Mouse (Mus musculus) liver, embryonic 16.5 days (tissue): ENCODE data around the gene Rad54l. TPM values are rescaled to one million over a fixed set of nuclear protein-coding genes. Genes with fewer than 3 reads are reported as not detected.

Source experiments
- ATAC-seq: fragments of 200-750 bp; cut with Nextera tagmentation; 2 replicates; pipeline ENCODE4 v1.8.0; 2017; ENCODE audit warnings: low read depth, mild to moderate bottlenecking, moderate number of reproducible peaks, moderate library complexity
- H3K27ac ChIP-seq: fragments of 300-500 bp; sonication (generic); 2 replicates; pipeline ENCODE4 v1.5.1; 2014; ENCODE audit warnings: mild to moderate bottlenecking, low read length
- H3K27me3 ChIP-seq: fragments of 300-500 bp; sonication (generic); 2 replicates; pipeline ENCODE4 v1.6.1; 2014; ENCODE audit warnings: low read depth, low read length, mixed read lengths; ENCODE audit not compliant: control insufficient read depth, insufficient read depth
- H3K36me3 ChIP-seq: fragments of 300-500 bp; sonication (generic); 2 replicates; pipeline ENCODE4 v1.6.1; 2014; ENCODE audit warnings: mild to moderate bottlenecking; ENCODE audit not compliant: control insufficient read depth, insufficient read depth
- H3K4me1 ChIP-seq: fragments of 300-500 bp; sonication (generic); 2 replicates; pipeline ENCODE4 v1.6.1; 2014; ENCODE audit warnings: low read depth, low read length, mixed read lengths; ENCODE audit not compliant: control insufficient read depth
- H3K4me2 ChIP-seq: fragments of 300-500 bp; sonication (generic); 2 replicates; pipeline ENCODE4 v1.6.1; 2014; ENCODE audit warnings: low read depth, low read length, mixed read lengths
- H3K4me3 ChIP-seq: fragments of 300-500 bp; sonication (generic); 2 replicates; pipeline ENCODE4 v1.5.1; 2014; ENCODE audit warnings: low read depth, mild to moderate bottlenecking, low read length
- H3K9ac ChIP-seq: fragments of 300-500 bp; sonication (generic); 2 replicates; pipeline ENCODE4 v1.6.1; 2014; ENCODE audit warnings: low read depth, low read length
- H3K9me3 ChIP-seq: fragments of 300-500 bp; sonication (generic); replicated peaks from 2 replicates; pipeline ENCODE4 v1.6.1; 2016; ENCODE audit warnings: low read length; ENCODE audit not compliant: control insufficient read depth
- WGBS: fragments of 180-500 bp; shearing (Covaris S2); extraction: QIAGEN DNeasy Blood & Tissue Kit; methylation state at CpG from one replicate; pipeline ENCODE4 v1.1.7; 2014; ENCODE audit not compliant: insufficient replicate concordance; 5-methylcytosine and 5-hydroxymethylcytosine counted together
- polyA plus RNA-seq: library from polyadenylated mRNA; unstranded; fragments of >200 nt; fragmentation: Nextera tagmentation; extraction: Ambion mirVana; gene quantifications from 2 replicates; pipeline ENCODE4 v1.2.1, GENCODE M21; 2015

The Rad54l gene
- polyA plus RNA-seq, 1 experiment from 2014 or later = 23.7 TPM

GRCm38 (mm10) chr4:116143891-116144717, 20.6 kb upstream of the Rad54l start:
- H3K27ac ChIP-seq = no peak overlapping the region
- H3K9ac ChIP-seq = peak overlapping the region; percentile 55; the same call in 1 of the 2 replicates
- H3K4me2 ChIP-seq = peak overlapping the region; percentile 67
- H3K4me1 ChIP-seq = peaks cover 3% of the 10 kb centered on the region; the same call in 1 of the 2 replicates
- H3K4me3 ChIP-seq = peak overlapping the region; percentile 55
- peak; percentile 47; the same call in 1 of the 2 replicates for ATAC-seq
- H3K36me3 ChIP-seq = no peaks in the 10 kb centered on the region
- WGBS = 1% methylated on average over 47 of the region's 47 CpGs
- peaks cover 32% of the 10 kb centered on the region for H3K27me3 ChIP-seq
- H3K9me3 ChIP-seq = no peaks in the 10 kb centered on the region; the same call in 1 of the 2 replicates

GRCm38 (mm10) chr4:116143317-116143811, 19.9 kb upstream of the Rad54l start:
- WGBS = 14% methylated on average over 7 of the region's 7 CpGs
- Histone ChIP-seq H3K4me1 (peaks cover 3% of the 10 kb centered on the region; the same call in 1 of the 2 replicates), H3K4me3 (no peak overlapping the region), H3K36me3 (no peaks in the 10 kb centered on the region), H3K27me3 (peaks cover 32% of the 10 kb centered on the region), H3K4me2 (peak overlapping the region; percentile 67; the same call in 1 of the 2 replicates), H3K9ac (no peak overlapping the region), H3K27ac (no peak overlapping the region), H3K9me3 (no peaks in the 10 kb centered on the region; the same call in 1 of the 2 replicates)
- ATAC-seq = no peak

- H3K4me2 ChIP-seq = no peak overlapping the region
- peaks cover 3% of the 10 kb centered on the region; the same call in 1 of the 2 replicates for H3K4me1 ChIP-seq
- H3K27me3 ChIP-seq = peaks cover 32% of the 10 kb centered on the region
- H3K4me3 ChIP-seq = no peak overlapping the region
- no peaks in the 10 kb centered on the region for H3K36me3 ChIP-seq
- no peak overlapping the region for H3K27ac ChIP-seq
- WGBS = 67% methylated on average over 7 of the region's 7 CpGs
- no peak overlapping the region for H3K9ac ChIP-seq
- ATAC-seq = no peak
- no peaks in the 10 kb centered on the region; the same call in 1 of the 2 replicates for H3K9me3 ChIP-seq
These were observed 18.8 kb upstream of the Rad54l start for GRCm38 (mm10) chr4:116142269-116142668.

- no peak overlapping the region for H3K27ac ChIP-seq
- no peak for ATAC-seq
- H3K4me3 ChIP-seq = no peak overlapping the region
- H3K9me3 ChIP-seq = no peaks in the 10 kb centered on the region
- H3K9ac ChIP-seq = no peak overlapping the region
- H3K4me2 ChIP-seq = no peak overlapping the region
- H3K36me3 ChIP-seq = no peaks in the 10 kb centered on the region
- peaks cover 3% of the 10 kb centered on the region; the same call in 1 of the 2 replicates for H3K4me1 ChIP-seq
- H3K27me3 ChIP-seq = peaks cover 32% of the 10 kb centered on the region
- 52% methylated on average over 1 of the region's 1 CpGs for WGBS
These were observed 18.2 kb upstream of the Rad54l start for GRCm38 (mm10) chr4:116141736-116142135.

- Histone ChIP-seq H3K4me2 (no peak overlapping the region), H3K9ac (no peak overlapping the region), H3K36me3 (no peaks in the 10 kb centered on the region), H3K27ac (no peak overlapping the region), H3K4me1 (peaks cover 3% of the 10 kb centered on the region; the same call in 1 of the 2 replicates), H3K9me3 (no peaks in the 10 kb centered on the region), H3K4me3 (no peak overlapping the region), H3K27me3 (peaks cover 32% of the 10 kb centered on the region)
- 61% methylated on average over 7 of the region's 7 CpGs for whole genome bisulfite sequencing
- no peak for ATAC-seq
These were observed 17.5 kb upstream of the Rad54l start for GRCm38 (mm10) chr4:116140801-116141574.

- H3K9ac ChIP-seq = no peak overlapping the region
- peaks cover 5% of the 10 kb centered on the region for H3K27me3 ChIP-seq
- H3K36me3 ChIP-seq = no peaks in the 10 kb centered on the region
- H3K9me3 ChIP-seq = no peaks in the 10 kb centered on the region
- ATAC-seq = no peak
- H3K4me2 ChIP-seq = no peak overlapping the region
- no peaks in the 10 kb centered on the region; the same call in 1 of the 2 replicates for H3K4me1 ChIP-seq
- H3K27ac ChIP-seq = no peak overlapping the region
- WGBS = 53% methylated on average over 13 of the region's 13 CpGs
- H3K4me3 ChIP-seq = no peak overlapping the region
These were observed 14.0 kb upstream of the Rad54l start for GRCm38 (mm10) chr4:116137421-116137996.

GRCm38 (mm10) chr4:116134990-116135389, 11.5 kb upstream of the Rad54l start:
- 32% methylated on average over 2 of the region's 2 CpGs for WGBS
- Histone ChIP-seq H3K9me3 (no peaks in the 10 kb centered on the region), H3K4me3 (no peak overlapping the region), H3K4me1 (no peaks in the 10 kb centered on the region; the same call in 1 of the 2 replicates), H3K36me3 (no peaks in the 10 kb centered on the region), H3K4me2 (no peak overlapping the region), H3K27me3 (no peaks in the 10 kb centered on the region), H3K27ac (no peak overlapping the region), H3K9ac (no peak overlapping the region)
- no peak for ATAC-seq

- Histone ChIP-seq H3K4me1 (no peaks in the 10 kb centered on the region; the same call in 1 of the 2 replicates), H3K9me3 (no peaks in the 10 kb centered on the region), H3K27ac (no peak overlapping the region), H3K4me2 (no peak overlapping the region), H3K4me3 (no peak overlapping the region), H3K9ac (no peak overlapping the region), H3K36me3 (no peaks in the 10 kb centered on the region), H3K27me3 (no peaks in the 10 kb centered on the region)
- 42% methylated on average over 4 of the region's 4 CpGs for WGBS
- ATAC-seq = no peak
These were observed 9.6 kb upstream of the Rad54l start for GRCm38 (mm10) chr4:116133126-116133525.
